Mouse (Mus musculus) CH12.LX (cell line): ENCODE data around the gene B3galnt2. TPM values are rescaled to one million over a fixed set of nuclear protein-coding genes. Genes with fewer than 3 reads are reported as not detected.
"Not testable (repeated sequence)": the region's sequence is repeated elsewhere in the genome, so short reads cannot be mapped to it uniquely, and the experiment has no call there.

Source experiments
- DNase-seq: peaks from one replicate; pipeline ENCODE4 v3.0.0-alpha.2; 2013; ENCODE audit errors: extremely low read depth
- H3K27ac ChIP-seq: 2 replicates; pipeline ENCODE4 v1.5.1; 2012; ENCODE audit warnings: low read depth, mild to moderate bottlenecking, control low read depth, moderate library complexity; ENCODE audit not compliant: insufficient read depth
- H3K27me3 ChIP-seq: replicated peaks from 2 replicates; pipeline ENCODE3; 2012; ENCODE audit warnings: inconsistent platforms
- H3K36me3 ChIP-seq, 2 experiments: replicated peaks in 1 of 2; 2 replicates each; pipeline versions ENCODE3 to v1.6.1; 2012; ENCODE audit warnings: inconsistent platforms in 1 of 2, low read length in 1 of 2, mild to moderate bottlenecking in 1 of 2, mixed read lengths in 1 of 2, moderate library complexity in 1 of 2; ENCODE audit not compliant: control insufficient read depth in 1 of 2, insufficient read depth in 1 of 2
- H3K4me1 ChIP-seq, 2 experiments: 2 replicates each; pipeline ENCODE4 v1.6.1; 2012; ENCODE audit warnings: inconsistent platforms in 1 of 2, moderate library complexity in 1 of 2; ENCODE audit not compliant: insufficient read depth in 2 of 2, control insufficient read depth in 1 of 2
- H3K4me2 ChIP-seq: 2 replicates; pipeline ENCODE4 v1.6.1; 2012; ENCODE audit warnings: low read depth, mild to moderate bottlenecking, control low read depth; ENCODE audit not compliant: poor library complexity, insufficient read depth, severe bottlenecking
- H3K4me3 ChIP-seq, 3 experiments: fragments of 150-350 bp in 1 of 3; sonication (generic) in 1 of 3; replicated peaks in 1 of 3; 2 replicates each; pipeline versions ENCODE3 to v1.5.1; 2011 to 2012; ENCODE audit warnings: low read depth in 2 of 3, low read length in 2 of 3, mild to moderate bottlenecking in 2 of 3, moderate library complexity in 2 of 3, control low read depth in 1 of 3, improper control_type of control experiment in 1 of 3, inconsistent platforms in 1 of 3, mixed read lengths in 1 of 3; ENCODE audit not compliant: poor library complexity in 1 of 3
- H3K79me2 ChIP-seq: replicated peaks from 2 replicates; pipeline ENCODE4 v1.6.1; 2012; ENCODE audit warnings: mild to moderate bottlenecking, moderate library complexity; ENCODE audit not compliant: control insufficient read depth, poor library complexity, insufficient read depth, severe bottlenecking; ENCODE audit errors: extremely low read depth
- H3K9ac ChIP-seq: 2 replicates; pipeline ENCODE4 v1.6.1; 2012; ENCODE audit warnings: low read depth, mild to moderate bottlenecking, control low read depth, moderate library complexity; ENCODE audit not compliant: insufficient read depth
- H3K9me3 ChIP-seq: replicated peaks from 2 replicates; pipeline ENCODE3; 2012; ENCODE audit warnings: low read length, inconsistent platforms, mixed read lengths
- BHLHE40 ChIP-seq: IDR thresholded peaks from 2 replicates; pipeline ENCODE4 v1.6.1; 2011; ENCODE audit warnings: mild to moderate bottlenecking, low read depth, low read length, improper control_type of control experiment
- CHD2 ChIP-seq: IDR thresholded peaks from 2 replicates; pipeline ENCODE4 v1.6.1; 2011; ENCODE audit warnings: low read length, improper control_type of control experiment
- CTCF ChIP-seq, 2 experiments: IDR thresholded peaks in 1 of 2; conservative IDR thresholded peaks in 1 of 2; 2 replicates each; pipeline ENCODE4 v1.5.1; 2011 to 2012; ENCODE audit warnings: low read depth in 2 of 2, low read length in 2 of 2, improper control_type of control experiment in 1 of 2, inconsistent platforms in 1 of 2, mild to moderate bottlenecking in 1 of 2, moderate library complexity in 1 of 2
- E2F4 ChIP-seq: IDR thresholded peaks from 2 replicates; pipeline ENCODE4 v1.6.1; 2011; ENCODE audit warnings: low read depth, low read length, improper control_type of control experiment; ENCODE audit not compliant: insufficient replicate concordance
- ELF1 ChIP-seq: IDR thresholded peaks from 2 replicates; pipeline ENCODE4 v1.6.1; 2014; ENCODE audit warnings: low read depth, mild to moderate bottlenecking, inconsistent platforms, low read length, improper control_type of control experiment
- ETS1 ChIP-seq: conservative IDR thresholded peaks from 2 replicates; pipeline ENCODE4 v1.6.1; 2012; ENCODE audit warnings: low read depth, mild to moderate bottlenecking, inconsistent platforms, low read length, improper control_type of control experiment, moderate library complexity
- HCFC1 ChIP-seq: IDR thresholded peaks from 2 replicates; pipeline ENCODE4 v1.6.1; 2012; ENCODE audit warnings: low read depth, mild to moderate bottlenecking, inconsistent platforms, low read length, improper control_type of control experiment
- IRF4 ChIP-seq: IDR thresholded peaks from 2 replicates; pipeline ENCODE4 v1.6.1; 2014; ENCODE audit warnings: low read depth, mild to moderate bottlenecking, inconsistent platforms, low read length, improper control_type of control experiment
- JUN ChIP-seq: IDR thresholded peaks from 2 replicates; pipeline ENCODE4 v1.6.1; 2011; ENCODE audit warnings: low read depth, mild to moderate bottlenecking, low read length, improper control_type of control experiment, moderate library complexity; ENCODE audit not compliant: insufficient read depth
- MEF2A ChIP-seq: IDR thresholded peaks from 2 replicates; pipeline ENCODE4 v1.6.1; 2014; ENCODE audit warnings: low read depth, mild to moderate bottlenecking, inconsistent platforms, low read length, improper control_type of control experiment, borderline replicate concordance
- MYC ChIP-seq: IDR thresholded peaks from 2 replicates; pipeline ENCODE4 v1.6.1; 2011; ENCODE audit warnings: low read depth, mild to moderate bottlenecking, improper control_type of control experiment, low read length
- NRF1 ChIP-seq: IDR thresholded peaks from 2 replicates; pipeline ENCODE4 v1.6.1; 2014; ENCODE audit warnings: low read depth, mild to moderate bottlenecking, inconsistent platforms, low read length, improper control_type of control experiment, moderate library complexity
- PAX5 ChIP-seq: IDR thresholded peaks from 2 replicates; pipeline ENCODE4 v1.6.1; 2012; ENCODE audit warnings: low read length, inconsistent platforms, mixed read lengths
- POLR2AphosphoS2 ChIP-seq: IDR thresholded peaks from 2 replicates; pipeline ENCODE4 v1.6.1; 2011; ENCODE audit warnings: low read depth, low read length, improper control_type of control experiment
- UBTF ChIP-seq: IDR thresholded peaks from 2 replicates; pipeline ENCODE4 v1.6.1; 2012; ENCODE audit warnings: low read depth, mild to moderate bottlenecking, inconsistent platforms, low read length, improper control_type of control experiment, moderate library complexity
- USF1 ChIP-seq: IDR thresholded peaks from 2 replicates; pipeline ENCODE4 v1.6.1; 2014; ENCODE audit warnings: low read depth, mild to moderate bottlenecking, inconsistent platforms, low read length, improper control_type of control experiment
- ZKSCAN1 ChIP-seq: IDR thresholded peaks from 2 replicates; pipeline ENCODE4 v1.6.1; 2012; ENCODE audit warnings: low read depth, inconsistent platforms, low read length, improper control_type of control experiment, borderline replicate concordance
- dilution Hi-C: fragments of 300-500 bp; cut with MboI; formaldehyde crosslinking; loops from 2 replicates; pipeline ENCODE4 v1.14.3; 2020; ENCODE audit warnings: low sequenced_read_pairs; ENCODE audit not compliant: extremely low pct_unique_long_range_greater_than_20kb, extremely low pct_ligation_motif_present
- in situ Hi-C: fragments of 300-500 bp; cut with MboI; formaldehyde crosslinking; loops from 3 replicates; pipeline ENCODE4 v1.14.3; 2019; ENCODE audit warnings: low sequenced_read_pairs, low pct_ligation_motif_present, low pct_unique_long_range_greater_than_20kb, mixed read lengths
- polyA plus RNA-seq: library from polyadenylated mRNA; unstranded; fragments of >175 nt; gene quantifications from 2 replicates; pipeline ENCODE4 v1.2.1, GENCODE M21; 2012; ENCODE audit warnings: low read depth; ENCODE audit not compliant: insufficient read length
- total RNA-seq, 2 experiments: library from RNA; depleted of rRNA; stranded (reverse); fragments of 300-350 nt in 1 of 2; fragments of >200 nt in 1 of 2; gene quantifications; 2 replicates each; pipeline ENCODE4 v1.2.3; 2012 to 2014

The B3galnt2 gene
- total and polyA plus RNA-seq, 3 experiments: 34.1 to 49.3 (median 48.3) TPM

DNA sequence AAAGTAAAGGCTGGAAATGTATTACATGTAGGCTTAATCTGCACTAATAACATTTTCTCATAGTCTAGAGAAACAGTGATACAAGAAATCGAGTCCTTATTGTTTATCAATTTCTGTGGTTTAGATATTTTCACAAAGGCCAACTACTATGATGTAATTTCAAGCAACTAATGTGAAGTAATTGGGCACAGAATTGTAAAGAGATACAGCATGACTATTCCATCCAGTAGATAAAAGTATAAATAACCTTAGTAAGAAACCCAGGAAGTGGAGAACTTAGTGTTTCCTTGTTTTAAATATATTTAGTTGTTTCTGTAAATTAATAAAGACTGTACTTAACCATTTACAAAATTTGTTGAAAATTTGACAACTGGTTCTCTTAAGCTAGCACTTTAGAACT is 15.5 kb downstream of the B3galnt2 start:
- H3K4me3 ChIP-seq: no peak overlapping the region
- no peaks in the 10 kb centered on the region for H3K9me3 ChIP-seq
- in situ Hi-C loops (no loop called here), dilution Hi-C loops (no loop called here)
- no peak for DNase-seq
- H3K27me3 ChIP-seq: no peaks in the 10 kb centered on the region
- peaks cover 9 to 35% of the 10 kb centered on the region in 2 experiments for H3K4me1 ChIP-seq
- H3K27ac ChIP-seq: no peak overlapping the region
- H3K36me3 ChIP-seq: peaks cover 9 to 41% of the 10 kb centered on the region in 2 experiments
- H3K4me2 ChIP-seq: no peak overlapping the region
- TF ChIP-seq HCFC1: no peak
- 0 out of 2 replicates have a peak, but pooled peaks cover 4% of the 10 kb centered on the region for H3K79me2 ChIP-seq
- no peak overlapping the region for H3K9ac ChIP-seq

DNA sequence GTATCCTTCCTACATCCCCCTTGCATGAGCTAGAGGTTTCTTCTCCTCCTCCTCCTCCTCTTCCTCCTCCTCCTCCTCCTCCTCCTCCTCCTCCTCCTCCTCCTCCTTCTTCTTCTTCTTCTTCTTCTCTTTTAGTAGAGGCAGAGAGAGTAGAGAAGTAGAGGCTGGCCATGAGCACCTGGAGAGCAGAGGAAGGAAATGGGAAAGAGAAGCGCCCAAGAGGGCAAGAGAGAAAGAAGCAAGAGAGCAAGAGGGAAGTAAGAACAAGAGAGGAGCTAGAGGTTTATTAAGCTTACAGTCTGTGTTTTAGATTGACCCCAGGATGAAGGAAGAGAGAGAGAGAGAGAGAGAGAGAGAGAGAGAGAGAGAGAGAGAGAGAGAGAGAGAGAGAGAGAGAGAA is 27.6 kb downstream of the B3galnt2 start:
- H3K27ac ChIP-seq, H3K9ac ChIP-seq, dilution Hi-C loops, H3K4me2 ChIP-seq, in situ Hi-C loops, H3K4me1 ChIP-seq, H3K9me3 ChIP-seq, H3K4me3 ChIP-seq, DNase-seq, H3K27me3 ChIP-seq, H3K79me2 ChIP-seq: not testable (repeated sequence)
- H3K36me3 ChIP-seq: peaks cover 13 to 51% of the 10 kb centered on the region in 2 experiments

DNA sequence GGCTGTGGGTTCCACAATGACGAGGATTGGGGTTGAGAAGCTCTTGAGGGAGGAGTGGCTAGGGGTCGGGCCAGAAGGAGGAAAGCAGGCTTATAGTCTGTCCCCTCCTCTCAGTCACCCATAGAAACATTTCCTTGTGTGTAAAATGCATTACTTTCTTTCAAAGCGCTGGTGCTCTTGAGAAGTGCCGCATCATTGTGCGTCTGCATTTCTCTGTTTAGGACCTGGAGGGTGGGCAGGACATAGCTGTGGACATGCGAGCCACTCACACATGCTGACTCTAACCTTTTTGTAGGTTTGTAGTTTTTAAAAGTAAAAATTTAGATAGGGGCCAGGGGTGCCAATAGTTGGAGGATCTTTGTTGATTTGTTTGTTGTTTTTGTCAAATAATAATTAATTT is 29.3 kb downstream of the B3galnt2 start:
- no peaks in the 10 kb centered on the region for H3K9me3 ChIP-seq
- H3K36me3 ChIP-seq: peaks cover 14 to 57% of the 10 kb centered on the region in 2 experiments
- no peak overlapping the region for H3K4me2 ChIP-seq
- TF ChIP-seq ETS1 (no peak), ZKSCAN1 (no peak), MYC (no peak), CTCF (conservative IDR thresholded peaks at IDR 0.05 in 1 of 2, IDR thresholded peaks at IDR 0.05 in 1 of 2; ENCODE audit: low read depth in 2 of 2, low read length in 2 of 2) (no peak), IRF4 (no peak), CHD2 (no peak), POLR2AphosphoS2 (no peak), USF1 (no peak), BHLHE40 (no peak), E2F4 (no peak), PAX5 (no peak), NRF1 (no peak), ELF1 (no peak), JUN (no peak), MEF2A (no peak), UBTF (no peak)
- no peaks in the 10 kb centered on the region for H3K27me3 ChIP-seq
- dilution Hi-C loops (no loop called here), in situ Hi-C loops (no loop called here)
- H3K27ac ChIP-seq: no peak overlapping the region
- H3K79me2 ChIP-seq: no peaks in the 10 kb centered on the region
- H3K4me1 ChIP-seq: peaks cover 0 to 7% of the 10 kb centered on the region in 2 experiments; a peak in 2 of 4 replicates
- H3K4me3 ChIP-seq: no peak overlapping the region
- DNase-seq: no peak
- no peak overlapping the region for H3K9ac ChIP-seq
